Mouse (Mus musculus) heart, postnatal 14 days (tissue): Measurements from ENCODE around the gene Slc38a2. TPM values are rescaled to one million over a fixed set of nuclear protein-coding genes. Genes with fewer than 3 reads are reported as not detected.

Source experiments
- DNase-seq, 2 experiments: peaks; one replicate each; pipeline ENCODE4 v3.0.0; 2021 to 2022
- intact Hi-C: fragments of 180-260 bp; cut with DNase I; formaldehyde crosslinking; loops from one replicate; pipeline ENCODE4 v1.15.1; 2025
- total RNA-seq, 2 experiments: library from RNA; stranded (reverse); gene quantifications; 2 replicates each; pipeline ENCODE4 v1.2.3; 2021

The Slc38a2 gene
- total RNA-seq, 2 experiments from 2014 or later = 257 to 301 TPM

DNA sequence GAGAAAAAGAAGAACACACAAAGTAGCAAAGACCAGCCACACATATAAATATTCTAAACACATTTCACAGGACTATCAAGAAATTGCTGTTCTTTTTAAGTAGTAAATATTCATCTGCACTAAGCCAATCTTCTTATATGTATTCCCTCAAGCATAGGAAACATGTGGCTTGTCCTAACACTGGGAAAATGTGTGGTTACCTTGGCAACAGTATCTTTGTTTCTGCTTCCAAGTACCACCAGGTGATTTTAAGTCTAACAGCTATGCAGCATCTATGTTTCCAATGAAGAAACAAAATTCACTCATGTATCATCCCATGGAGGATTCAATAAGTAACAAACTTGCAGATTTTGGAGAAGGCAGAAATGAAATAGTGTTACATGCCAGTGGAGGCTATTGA, 25.0 kb upstream of the Slc38a2 start:
- intact Hi-C loops = no loop called here
- DNase-seq = no peak

DNA sequence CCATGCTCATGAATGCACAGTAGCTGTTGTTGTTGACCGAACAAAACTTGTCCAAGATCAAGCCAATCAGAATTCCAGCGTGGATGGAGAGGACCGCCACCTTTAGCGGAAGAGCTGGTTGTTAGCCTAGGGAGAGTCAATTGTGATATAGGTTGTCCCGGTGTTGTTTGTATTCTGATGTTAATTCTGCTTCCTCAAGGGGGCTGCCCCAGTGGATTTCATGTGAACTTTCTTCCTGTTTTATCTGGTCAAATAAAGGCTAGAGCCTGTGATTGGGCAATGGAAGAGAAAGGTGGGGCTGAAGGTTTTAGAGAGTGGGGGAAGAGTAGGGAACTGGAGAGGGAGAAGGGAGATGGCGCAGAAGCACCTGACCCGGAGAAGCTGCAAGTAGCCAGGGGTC, 22.7 kb upstream of the Slc38a2 start:
- DNase-seq = no peak
- intact Hi-C loops = no loop called here

DNA sequence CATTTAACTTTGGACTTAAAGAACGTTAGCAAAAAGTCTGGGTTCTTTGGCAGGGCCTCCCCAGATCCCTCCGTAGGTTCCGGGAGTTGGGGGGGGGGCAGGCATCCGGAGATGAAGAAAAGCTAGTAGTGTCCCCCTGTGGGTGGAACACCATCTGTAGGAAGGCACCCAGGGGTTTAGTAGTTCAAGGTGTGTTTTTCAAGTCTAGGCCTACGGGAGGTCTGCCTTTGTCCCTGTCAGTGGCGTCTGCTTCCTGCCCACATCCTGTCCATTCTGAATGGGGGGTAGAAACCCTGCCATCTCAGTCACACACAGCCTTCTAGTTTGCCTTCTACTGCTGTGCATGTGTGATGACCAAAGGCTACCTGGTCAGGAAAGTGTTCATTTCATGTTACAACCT, 20.6 kb upstream of the Slc38a2 start:
- intact Hi-C loops = no loop called here
- no peak for DNase-seq

DNA sequence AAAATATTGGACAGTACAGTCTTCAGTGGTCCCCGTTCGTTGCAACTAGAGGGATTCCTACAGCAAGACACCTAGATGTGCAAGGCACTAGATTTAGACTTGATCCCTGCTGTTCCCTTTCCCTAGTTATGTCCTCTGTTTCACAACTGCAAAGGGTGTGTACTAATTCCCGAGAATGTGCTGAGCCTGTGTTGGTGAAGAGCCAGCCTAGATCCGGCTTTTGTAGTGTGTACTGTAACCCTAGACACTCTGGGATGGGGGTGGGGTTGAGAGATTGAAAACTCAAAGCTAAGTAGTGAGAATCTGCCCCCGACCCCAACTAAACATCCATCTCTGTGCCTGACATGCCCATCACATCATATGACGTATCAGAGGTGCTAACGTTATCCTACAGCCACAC, 18.9 kb upstream of the Slc38a2 start:
- intact Hi-C loops = no loop called here
- DNase-seq = no peak

DNA sequence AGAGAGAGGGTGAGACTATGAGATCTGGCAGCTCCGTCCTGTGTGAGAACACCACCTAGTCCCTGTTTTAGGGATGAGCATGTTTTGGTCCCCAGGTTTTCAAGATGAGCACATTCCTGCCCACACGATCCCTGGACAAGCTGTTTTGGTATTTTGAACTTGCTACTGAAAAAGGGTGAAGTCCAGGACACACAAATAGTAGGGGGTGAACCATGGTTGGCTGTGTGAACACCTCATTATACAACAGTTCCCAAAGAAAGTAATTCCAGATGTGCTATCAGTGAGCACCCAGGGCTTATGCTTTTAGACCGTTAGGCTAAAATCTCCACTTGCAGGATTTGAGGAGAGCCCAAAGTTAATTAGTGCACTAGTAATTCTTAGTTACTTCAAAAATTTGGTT, 17.7 kb upstream of the Slc38a2 start:
- no peak for DNase-seq

DNA sequence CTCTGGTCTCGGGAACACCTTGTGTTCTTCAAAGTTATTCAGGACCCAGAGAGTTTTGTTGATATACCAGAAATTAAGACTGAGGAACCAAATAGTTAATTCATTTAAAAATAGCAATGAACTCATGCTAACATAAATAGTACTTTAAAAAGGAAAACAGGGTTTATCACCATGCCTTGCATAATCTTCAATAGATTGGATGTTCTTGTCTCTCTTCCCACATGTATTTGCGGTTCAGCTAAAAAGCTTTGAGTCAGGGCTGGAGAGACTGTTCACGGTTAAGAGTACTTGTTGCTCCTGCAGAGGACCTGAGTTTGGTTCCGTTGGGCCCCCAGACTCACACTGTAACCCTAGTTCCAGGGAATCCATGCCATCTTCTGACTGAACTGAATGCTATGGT, 16.8 kb upstream of the Slc38a2 start:
- intact Hi-C loops = no loop called here
- no peak for DNase-seq

More for the DNA sequence above, 17.7 kb upstream of the Slc38a2 start:
- intact Hi-C loops = no loop called here

DNA sequence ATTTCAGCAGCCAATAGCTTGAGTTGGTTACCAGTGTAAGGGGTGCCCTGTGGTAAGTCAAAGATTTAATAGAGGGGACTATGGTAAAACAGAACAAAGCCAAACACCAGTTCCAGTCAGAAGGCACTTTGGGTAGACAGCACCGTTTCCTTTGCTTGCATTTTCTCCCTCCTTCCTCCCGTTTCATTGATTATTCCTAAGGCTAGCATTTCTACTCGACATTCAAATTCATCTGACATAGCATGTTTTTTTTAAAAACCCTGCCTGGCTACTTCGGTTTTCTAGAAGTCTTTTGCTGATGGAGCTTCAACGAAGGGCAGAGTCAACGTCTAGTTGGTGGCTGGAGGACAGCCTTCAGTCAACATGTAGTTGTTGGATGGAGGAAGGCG, 16.2 kb upstream of the Slc38a2 start:
- intact Hi-C loops = no loop called here
- no peak for DNase-seq

DNA sequence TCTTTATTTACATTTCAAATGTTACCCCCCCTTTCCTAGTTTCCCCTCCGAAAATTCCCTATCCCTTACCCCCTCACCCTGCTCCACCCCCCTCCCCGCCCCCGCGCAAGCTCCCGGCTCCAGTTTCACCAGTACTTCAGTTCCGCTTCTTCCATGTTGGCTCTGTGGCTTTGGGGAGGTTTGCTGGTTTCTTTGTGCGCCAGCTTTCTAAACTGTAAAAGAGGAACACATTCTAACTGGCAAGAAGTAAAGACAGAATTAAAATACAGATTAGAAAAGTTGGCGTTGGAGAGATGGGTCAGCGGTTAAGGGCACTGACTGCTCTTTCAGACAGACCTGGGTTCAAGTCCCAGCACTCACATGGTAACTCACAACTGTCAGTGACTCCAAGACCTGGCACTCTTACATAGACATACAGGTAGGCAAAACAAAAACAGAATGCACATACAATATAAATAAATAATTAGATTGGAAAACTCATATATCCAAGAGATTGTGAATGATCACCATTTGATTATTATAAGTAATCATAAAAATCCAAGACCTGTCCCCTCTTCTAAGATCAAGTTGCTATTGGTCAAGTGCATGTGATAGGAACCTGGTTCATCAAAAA, 15.7 kb upstream of the Slc38a2 start:
- intact Hi-C loops = no loop called here
- DNase-seq = no peak

DNA sequence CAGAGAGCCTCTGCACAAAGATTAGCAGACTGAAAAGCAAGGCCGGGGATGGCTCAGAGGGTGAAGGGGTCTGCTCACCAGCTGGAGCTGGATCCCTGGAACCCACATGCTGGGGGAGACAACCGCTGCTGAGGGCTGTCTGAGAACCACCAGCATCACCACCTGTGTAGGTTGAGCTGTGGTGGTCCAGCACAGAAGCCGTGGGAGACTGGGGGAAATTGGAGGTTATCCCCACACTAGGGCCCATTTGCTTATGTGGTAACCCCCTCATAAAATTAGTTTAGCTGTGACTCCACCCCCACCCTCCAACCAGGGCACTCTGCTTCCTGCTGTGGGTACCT, 15.1 kb upstream of the Slc38a2 start:
- DNase-seq = no peak
- intact Hi-C loops = loop anchor here (5.0 kb wide), 1 partner anchor 33 kb away; no protein-coding TSS in a partner anchor

DNA sequence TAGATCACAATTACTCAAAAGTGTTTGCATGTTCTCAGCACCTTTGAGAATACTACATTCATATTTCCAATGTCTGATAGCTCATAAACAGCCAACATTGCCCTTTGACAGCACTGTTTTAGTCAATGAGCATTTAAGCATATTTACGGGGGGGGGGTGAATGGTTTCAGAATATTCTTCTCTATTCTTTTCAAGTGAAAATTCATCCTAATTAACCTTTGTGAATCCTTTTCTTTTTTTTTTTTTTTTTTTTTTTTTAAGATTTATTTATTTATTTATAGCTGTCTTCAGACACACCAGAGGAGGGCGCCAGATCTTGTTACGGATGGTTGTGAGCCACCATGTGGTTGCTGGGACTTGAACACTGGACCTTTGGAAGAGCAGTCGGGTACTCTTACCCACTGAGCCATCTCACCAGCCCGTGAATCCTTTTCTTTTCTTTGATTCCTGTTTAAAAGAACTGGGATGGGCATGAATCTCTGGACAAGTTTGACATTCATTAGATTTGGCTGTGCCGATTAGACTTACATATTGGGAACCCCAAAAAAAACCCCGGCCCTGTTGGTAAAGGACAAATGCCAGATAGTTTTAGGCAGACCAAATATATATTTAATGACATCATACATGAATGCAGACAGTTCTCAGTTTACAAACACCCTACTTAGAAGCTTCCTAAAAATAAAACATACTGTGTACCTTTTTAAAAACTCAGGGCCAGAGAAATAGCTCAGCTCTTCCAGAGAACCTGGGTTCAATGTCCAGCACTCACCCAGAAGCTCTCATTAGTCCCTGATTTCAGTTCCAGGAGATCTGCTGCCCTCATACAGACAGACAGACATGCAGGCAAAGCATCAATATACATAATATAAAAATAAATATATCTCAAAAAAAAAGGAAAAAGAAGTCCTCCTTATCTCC, 14.5 kb upstream of the Slc38a2 start:
- DNase-seq = no peak
- intact Hi-C loops = loop anchor here (5.0 kb wide), 1 partner anchor 33 kb away; no protein-coding TSS in a partner anchor

DNA sequence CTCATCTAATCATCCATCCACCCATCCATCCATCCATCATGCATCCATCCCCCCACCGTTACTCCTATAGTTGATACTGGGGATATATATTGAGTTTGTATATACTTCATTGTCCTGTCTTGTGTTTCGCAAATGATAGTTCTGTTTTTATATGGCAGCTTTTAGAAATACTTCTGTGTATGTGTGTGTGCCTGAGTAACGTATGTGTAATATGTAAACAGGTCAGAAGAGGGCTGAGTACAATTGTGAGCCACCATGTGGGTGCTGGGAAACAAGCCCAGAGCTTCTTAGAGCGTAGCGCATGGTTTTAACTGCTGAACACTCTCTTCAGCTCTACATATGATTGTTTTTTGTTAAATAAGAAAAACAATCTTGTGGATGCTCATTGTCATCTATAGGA, 12.8 kb upstream of the Slc38a2 start:
- intact Hi-C loops = loop anchor here (5.0 kb wide), 1 partner anchor 35 kb away; no protein-coding TSS in a partner anchor
- no peak for DNase-seq

DNA sequence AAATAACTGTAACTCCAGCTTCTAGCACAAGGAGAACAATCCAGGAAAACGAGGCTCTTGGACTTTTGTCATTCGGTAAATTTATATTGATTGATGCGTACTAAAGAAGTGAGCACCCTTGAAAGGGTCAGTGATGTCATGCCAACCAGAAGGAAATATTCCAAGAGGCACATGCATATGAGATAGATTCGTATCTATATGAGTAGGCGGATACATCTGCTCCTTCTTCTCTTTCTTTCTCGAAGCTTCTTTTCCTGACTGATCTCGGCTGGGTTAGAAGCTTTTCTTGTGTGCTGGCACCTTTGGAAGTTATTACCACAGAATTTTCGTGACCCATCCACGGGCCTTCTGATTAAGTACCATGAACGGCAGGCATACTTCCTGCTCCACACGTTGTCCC, 12.1 kb upstream of the Slc38a2 start:
- DNase-seq = no peak
- intact Hi-C loops = loop anchor here (5.0 kb wide), 1 partner anchor 36 kb away; no protein-coding TSS in a partner anchor

DNA sequence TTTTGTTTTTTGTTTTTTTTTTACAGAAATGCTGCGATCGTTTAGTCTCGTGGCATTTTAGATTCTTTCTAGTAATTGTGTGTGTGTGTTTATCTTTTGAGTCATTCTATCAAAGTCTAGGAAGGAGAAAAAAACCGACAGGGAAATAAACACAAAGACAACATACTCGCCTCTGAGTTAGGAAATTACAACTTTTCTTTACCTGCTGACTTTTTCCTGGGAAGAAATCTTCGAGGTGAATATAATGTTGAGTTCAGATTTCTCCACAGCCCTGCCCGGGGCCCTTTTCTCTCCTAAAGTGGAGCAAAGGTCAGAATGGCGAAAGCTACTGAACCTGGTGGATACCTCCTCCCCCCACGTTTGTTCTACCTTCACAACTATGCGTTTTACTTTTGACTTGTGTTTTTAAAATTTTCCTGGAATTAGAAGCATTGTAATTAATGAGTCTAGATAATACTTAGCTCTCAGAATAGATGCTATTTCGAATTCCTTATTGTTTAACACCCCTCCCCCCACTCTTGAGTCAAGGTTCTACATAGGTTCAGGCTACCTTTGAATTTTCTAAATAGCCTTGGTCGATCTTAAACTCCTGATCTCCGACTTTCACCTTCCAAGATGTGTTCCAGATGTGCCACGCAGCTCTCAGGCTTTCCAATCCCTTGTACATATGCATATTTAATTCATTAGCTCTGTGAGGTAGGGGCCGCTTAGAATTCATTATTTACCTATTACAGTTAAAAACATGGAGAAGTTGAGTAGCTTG, 11.0 kb upstream of the Slc38a2 start:
- DNase-seq = no peak

DNA sequence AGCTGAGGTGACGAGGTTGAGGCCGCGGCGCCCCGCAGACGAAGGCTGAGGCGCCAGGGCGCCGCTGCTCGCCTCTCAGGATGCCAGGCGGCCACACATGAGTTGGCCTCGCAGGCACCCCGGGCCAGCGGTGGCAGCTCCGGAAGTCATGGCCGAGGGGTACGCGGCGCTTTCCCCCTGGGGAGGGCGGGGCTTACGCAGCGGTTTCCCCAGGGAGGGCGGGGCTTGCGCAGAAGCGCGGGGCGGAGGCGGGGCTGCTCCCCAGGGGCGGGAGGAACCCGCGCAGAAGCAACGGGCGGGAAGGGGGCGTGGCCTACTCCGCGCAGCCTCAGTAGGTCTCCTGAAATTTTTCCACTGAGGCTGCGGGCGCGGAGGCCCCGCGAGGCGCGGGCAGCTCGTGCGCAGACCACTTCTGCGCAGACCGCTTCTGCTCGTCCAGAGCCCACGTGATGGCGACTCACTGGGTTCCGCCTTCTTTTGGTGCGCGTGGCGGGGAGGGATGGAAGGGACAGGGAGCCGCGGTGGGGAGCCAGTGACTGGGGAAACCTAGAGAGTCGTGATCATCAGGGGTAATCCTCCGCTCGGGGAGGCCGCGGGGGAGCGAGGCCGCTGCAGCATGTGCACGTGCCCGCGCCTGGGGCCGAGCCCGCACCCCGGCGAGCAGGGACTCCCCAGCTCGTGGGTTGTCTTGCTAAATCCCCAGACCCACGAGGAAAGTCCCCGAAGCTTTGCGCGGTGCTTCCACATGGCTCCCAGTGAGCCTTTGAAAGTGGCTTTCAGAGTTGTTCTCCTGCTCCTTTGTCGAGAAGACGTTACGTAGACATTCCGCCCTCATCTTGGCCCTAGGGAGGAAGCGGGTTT, 10.2 kb upstream of the Slc38a2 start:
- intact Hi-C loops = loop anchor here (5.0 kb wide), 2 partner anchors 38 to 118 kb away; no protein-coding TSS in a partner anchor

More for the DNA sequence above, 11.0 kb upstream of the Slc38a2 start:
- intact Hi-C loops = loop anchor here (5.0 kb wide), 1 partner anchor 37 kb away; no protein-coding TSS in a partner anchor

DNA sequence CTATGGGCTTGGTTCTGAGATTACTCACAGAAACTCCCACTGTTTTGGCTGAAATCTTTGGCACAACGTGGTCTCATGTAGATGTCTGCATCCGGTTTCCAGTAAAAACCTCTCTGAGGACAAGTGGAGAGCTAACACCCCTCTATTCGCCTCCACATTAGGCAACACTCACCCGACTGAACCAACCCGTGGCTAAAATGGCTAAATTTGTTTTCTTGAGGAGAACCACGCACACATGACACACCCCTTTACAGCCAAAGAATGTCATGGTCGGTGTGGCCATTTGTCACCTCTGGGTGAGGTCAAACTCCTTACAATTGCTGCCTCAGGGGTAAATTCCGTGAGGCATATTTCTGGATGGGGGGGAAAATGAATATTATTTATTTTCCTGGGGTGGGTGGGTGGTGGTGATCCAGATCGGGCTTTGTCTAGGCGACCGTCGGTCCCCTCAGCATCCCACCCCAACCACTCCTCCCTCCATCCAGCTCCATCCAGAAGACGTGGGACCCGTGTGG, 9.5 kb upstream of the Slc38a2 start:
- intact Hi-C loops = loop anchor here (5.0 kb wide), 1 partner anchor 118 kb away; no protein-coding TSS in a partner anchor
- DNase-seq = no peak

More for the DNA sequence above, 10.2 kb upstream of the Slc38a2 start:
- peak; percentile 99 for DNase-seq

DNA sequence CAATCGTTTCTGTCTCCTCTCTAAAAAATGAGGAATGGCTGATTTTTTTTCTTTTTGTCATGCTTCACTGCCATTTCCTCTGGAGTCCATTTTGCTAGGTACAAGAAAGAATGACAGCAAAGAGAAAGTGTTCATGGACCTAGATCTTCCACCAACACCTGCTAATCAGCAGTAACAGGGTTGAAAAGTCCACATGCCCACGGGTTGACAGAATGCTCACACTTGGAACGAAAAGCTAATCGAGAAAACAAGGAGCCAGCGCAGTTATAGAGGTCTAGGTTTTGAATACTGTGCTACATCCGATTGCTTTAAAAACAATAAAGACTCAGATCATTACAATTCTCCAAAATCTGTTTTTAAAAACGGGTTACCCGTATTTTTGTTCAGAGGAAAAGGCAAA, 8.9 kb upstream of the Slc38a2 start:
- intact Hi-C loops = loop anchor here (5.0 kb wide), 1 partner anchor 119 kb away; no protein-coding TSS in a partner anchor
- no peak for DNase-seq

DNA sequence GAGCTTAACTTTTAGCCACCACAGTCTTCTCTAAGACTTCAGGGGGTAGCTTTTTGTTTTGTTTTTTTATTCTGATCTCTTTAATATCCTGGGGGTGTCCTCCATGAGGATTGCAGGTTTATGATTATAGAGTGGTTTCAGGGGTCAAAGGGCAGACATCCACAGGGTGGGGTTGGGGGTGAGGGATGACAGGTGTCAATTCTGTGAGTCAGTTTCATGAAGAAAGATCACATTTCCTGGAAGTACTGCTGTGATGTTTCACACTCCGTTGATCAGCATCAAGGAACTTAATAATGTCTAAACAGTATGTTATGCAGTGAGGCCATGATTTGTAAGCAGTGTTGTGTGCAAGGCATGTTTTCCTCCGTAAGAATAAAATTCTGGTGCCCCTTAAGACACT, 8.4 kb upstream of the Slc38a2 start:
- intact Hi-C loops = loop anchor here (5.0 kb wide), 1 partner anchor 119 kb away; no protein-coding TSS in a partner anchor
- DNase-seq = no peak

DNA sequence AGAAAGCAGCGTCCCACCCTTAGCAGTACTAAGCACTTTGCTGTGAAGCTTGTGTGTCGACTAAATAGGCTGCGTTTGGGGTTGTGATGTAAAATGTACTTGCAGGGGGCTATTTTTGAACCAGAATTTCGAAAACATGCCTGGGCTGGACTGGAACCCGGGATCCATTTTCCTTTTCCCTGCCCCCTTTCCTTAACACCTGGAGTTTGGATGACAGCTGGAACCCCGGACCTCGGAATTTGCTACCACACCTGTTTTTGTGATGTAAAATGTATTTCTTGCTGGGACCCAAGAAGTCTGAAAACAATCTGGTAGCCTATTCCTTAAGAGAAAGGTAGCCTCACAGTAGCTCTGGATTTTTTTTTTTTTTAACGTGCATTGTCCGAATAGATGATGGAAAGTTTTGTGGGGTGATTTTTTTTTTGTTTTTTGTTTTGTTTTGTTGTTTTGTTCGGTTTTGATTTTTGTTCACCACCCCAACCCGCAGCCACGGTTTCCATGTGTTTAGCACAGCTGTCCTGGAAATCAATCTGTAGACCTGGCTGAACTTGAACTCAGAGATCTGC, 3.0 kb upstream of the Slc38a2 start:
- intact Hi-C loops = no loop called here

DNA sequence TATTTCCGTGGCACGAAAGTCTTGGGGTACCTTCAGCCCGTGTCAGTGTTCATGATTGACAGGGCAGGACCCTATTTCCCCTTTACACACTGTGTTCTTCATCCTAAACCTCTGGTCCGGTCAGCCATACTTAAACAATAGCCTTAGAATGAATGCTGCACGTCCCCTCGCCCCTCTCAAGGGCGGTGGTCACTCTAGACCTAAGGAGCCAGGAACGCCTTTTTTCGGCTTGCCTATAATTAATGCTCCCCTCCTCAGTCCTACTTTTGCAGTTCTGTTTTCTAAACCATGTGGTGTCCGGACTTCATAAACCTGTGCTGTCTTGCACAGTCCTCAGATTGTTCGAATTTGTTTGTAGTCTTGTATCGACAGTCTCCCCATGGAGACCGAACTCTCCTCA, 1.2 kb upstream of the Slc38a2 start:
- no peak for DNase-seq
- intact Hi-C loops = no loop called here

More for the DNA sequence above, 3.0 kb upstream of the Slc38a2 start:
- no peak for DNase-seq
